Mouse (Mus musculus) neural tube, embryonic 10.5 days (tissue): Measurements from ENCODE around the gene Rnf213.

Experiments used
- DNase-seq: peaks from one replicate; pipeline ENCODE4 v3.0.0-alpha.2; 2017; ENCODE audit warnings: low spot score; ENCODE audit errors: extremely low spot score

Gene Rnf213

DNA sequence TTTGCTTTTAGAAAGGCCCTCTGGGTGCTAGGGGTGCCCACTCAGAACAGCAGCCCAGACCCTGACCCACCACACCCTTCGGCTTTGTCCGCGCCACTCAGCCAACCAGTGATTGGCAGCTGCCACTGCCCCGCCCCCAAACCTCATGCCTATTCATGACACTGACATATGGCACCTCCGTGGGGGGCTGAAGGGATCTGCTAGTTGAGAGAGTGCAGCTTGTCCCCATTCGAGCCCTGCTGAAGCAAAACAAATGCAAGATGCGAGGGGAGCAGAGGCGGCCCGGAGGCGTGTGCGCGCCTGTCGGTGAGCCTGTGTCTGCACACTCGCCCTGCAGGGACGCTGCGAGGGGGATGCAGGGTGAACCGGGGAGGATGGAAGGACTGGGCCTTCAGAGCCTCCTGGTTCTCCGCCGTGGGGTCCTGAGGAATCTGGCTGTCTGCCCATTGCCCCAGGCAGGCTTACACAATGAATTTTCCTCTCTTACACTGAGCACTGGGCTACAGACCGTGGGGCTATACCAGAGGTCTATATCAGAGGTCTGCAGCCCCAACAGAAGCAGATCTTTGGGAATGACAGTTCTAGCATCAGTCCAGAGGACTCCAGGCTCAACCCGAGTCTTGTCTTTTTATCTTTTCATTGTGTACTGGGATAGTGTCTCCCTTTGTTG is 122.2 kb downstream of the Rnf213 start:
- peak; percentile 72 for DNase-seq

DNA sequence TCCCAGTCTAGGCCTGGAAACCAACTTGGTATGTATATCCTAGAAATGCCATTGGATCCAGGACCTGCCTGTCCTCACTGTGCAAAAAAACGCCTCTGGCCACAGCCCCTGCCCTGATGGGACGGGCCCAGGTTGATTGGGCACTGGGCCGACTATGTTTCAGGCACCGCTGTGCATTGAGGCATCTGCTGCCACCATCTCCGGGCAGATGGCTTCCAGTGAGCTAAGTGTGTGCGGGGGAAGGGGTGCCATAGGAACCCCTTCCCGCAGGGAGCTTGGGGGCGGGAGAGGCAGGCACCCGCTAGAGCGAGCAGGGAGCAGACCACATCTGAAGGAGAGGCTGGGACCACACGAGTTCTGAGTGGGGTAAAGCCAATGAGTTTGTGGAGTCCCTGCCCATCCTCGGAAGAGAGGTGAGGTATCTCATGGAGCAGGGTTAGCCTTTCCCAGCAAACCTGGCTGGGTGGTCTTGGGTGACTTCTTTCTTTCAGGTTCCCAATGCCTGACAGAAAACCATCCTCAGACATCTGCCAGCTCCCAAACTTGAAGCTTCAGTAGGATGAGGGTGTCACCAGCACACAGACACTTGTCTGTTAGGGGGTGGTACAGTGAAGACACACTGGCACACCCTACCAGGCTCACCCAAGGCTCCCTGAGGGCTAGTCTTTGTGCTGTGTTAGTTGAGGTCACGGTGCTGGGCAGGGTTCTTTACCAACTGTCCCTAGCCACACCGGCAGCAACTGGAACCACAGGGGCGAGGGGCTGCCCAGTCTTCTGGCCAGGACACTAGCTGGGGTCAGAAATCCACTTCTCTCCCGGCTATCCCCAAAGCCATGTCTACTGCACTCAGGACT is 123.2 kb downstream of the Rnf213 start:
- no peak for DNase-seq

- no peak for DNase-seq
Measured at GRCm38 (mm10) chr11:119516677-119517361, 123.9 kb downstream of the Rnf213 start.

DNA sequence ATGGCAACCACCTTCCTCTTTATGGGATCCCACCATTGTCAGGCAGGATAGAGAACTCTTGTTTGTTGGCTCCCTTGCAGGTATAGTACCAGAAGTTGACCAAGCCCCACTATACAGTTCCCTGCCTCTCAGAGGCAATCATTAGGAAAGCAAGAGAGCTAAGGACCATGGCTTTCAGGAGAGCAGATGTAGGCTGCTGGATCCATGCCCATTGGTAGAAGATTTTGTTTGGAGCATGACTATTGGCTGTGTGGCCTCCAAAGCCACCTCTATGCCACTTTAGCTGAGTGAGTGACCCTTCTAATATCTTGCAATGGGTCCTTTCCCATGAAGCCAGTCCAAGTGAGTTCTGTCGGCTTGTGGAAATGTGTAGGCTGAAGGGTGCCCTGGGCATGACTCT is 126.5 kb downstream of the Rnf213 start:
- DNase-seq: no peak

DNA sequence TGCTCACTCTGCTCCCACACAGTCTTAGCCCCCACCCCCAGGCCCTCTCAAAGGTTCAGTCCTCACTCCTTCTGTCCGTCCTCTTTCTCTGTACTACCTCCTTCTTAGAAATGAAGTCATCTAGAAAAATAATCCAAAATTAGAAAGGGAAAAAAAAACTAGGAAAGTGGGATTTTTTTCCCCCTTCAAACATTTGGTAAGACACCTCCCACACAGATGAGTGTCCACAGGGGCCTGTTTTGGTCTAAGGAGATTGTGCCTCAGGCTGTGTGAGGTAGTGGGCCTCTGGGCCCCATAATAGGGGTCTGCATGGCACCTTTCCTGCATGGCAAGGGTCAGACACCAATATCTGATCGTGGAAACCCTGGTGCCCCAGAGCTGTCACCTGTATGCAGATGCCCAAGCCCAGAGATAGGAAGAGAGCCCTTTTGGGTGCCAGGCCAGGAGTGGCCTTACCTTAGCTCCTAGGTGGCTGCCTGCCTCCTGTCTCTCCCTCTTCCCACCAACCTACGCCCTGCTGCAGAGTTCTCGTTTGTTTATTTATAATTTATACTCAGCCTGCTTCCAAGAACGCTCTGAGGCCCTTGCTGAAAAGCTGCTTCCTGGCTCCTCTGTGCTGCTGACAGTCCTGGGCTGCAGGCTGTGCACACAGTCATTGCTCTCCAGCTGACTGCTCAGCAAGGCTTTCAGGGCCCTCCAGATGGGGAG is 127.3 kb downstream of the Rnf213 start:
- DNase-seq: no peak

GRCm38 (mm10) chr11:119520713-119521063 is 127.8 kb downstream of the Rnf213 start:
- DNase-seq: no peak

- DNase-seq: no peak
Measured at GRCm38 (mm10) chr11:119521920-119522710, 129.2 kb downstream of the Rnf213 start.

GRCm38 (mm10) chr11:119522779-119523178 is 129.9 kb downstream of the Rnf213 start:
- no peak for DNase-seq

DNA sequence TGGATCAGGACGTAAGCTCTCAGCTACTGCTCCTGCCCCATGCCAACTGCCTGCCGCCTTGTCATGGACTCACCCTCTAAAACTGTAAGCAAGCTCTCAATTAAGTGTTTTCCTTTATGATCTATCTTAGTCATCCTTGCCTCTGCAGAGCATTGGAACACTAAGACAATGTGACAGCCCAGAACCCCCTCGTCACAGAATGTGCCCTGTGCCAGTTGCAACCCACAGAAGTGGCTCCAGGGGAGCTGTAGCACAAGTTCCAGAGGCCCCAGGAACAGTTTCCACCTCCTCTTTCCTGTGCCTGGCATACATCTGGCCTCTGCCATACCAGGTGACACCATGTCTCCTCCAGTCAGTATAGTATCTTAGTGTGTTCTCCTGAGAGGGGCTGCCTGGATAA is 130.5 kb downstream of the Rnf213 start:
- DNase-seq: no peak

- peak; percentile 92 for DNase-seq
Measured at GRCm38 (mm10) chr11:119524545-119524949, 131.6 kb downstream of the Rnf213 start.

DNA sequence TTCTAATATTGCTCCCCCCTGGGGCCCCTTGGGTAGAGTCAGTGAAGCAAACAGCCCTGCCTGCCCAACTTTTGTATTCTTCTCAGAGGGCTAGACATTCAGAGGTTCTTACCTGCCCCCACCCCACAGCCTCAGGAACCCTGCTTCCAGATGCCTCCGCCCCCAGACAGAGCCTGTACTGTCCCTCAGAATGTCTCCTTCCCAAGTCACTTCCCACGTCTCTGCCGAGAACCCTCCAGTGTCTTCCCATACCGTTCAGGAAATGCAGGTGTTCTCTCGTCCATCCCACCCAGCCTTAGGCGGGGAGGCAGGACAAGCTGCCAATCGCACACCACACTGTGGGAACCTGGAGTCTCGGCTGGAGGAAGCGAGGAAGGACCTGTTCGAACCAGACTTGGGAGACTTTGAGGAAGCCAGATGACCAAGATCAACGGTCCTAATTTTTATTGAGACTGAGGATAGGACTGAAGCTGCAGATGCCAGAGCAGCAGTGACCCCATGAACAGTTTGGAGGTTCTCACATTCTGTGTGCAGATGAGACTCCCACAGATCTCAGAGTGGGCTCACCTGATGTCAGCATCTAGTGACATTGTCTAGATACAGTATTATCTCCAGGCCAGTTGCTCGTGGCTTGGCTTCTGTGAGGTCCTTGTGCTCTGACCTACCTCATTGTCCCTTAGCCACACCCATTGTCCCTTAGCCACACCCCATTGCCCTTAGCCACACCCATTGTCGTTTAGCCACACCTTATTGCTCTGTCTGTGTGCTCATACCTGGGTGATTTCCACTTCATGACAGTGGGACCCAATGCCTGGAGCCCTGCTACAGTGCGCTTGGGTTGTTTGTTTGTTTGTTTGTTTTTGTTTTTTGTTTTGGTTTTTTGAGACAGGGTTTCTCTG is 133.4 kb downstream of the Rnf213 start:
- no peak for DNase-seq

DNA sequence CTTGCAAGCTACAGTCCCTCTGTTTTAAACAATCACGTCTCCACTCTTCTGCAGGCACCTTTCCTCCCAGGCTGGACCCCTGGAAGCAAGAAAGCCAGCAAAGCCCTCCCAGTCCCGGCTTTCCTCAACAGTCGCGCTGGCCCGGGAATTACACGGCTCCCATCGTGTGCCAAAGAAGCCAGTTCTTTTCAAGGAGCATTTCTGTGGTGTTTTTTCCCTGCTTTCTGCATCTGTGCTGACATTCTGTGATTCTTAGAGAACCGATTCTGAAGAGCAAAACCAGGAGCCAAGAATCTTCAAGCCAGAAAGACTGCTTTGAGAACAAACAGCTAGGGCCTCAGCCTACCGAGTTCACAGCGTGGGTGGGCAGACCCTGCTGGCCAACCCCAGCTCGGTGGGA is 136.0 kb downstream of the Rnf213 start:
- no peak for DNase-seq

GRCm38 (mm10) chr11:119532460-119532859 is 139.6 kb downstream of the Rnf213 start:
- DNase-seq: no peak

DNA sequence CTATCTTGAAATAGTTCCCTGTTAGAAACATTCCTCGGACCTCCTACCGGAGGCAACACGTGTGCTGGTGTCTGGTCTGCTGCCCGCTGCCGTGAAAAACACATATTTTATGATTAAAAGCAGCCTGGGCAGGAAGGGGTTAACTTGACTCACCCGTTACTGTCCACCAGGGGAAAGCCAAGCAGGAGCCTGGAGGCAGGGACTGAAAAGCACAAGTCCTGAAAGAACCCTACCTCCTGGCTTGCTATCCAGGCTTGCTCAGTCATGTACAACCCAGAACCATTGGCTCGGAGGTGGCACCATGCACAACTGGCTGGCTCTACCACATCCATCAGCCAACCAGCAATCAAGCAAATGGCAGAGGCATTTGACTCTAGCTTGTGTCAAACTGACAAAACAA is 140.8 kb downstream of the Rnf213 start:
- no peak for DNase-seq
